Mouse (Mus musculus): Measurements from ENCODE around the gene Litaf.

Gene Litaf

DNA sequence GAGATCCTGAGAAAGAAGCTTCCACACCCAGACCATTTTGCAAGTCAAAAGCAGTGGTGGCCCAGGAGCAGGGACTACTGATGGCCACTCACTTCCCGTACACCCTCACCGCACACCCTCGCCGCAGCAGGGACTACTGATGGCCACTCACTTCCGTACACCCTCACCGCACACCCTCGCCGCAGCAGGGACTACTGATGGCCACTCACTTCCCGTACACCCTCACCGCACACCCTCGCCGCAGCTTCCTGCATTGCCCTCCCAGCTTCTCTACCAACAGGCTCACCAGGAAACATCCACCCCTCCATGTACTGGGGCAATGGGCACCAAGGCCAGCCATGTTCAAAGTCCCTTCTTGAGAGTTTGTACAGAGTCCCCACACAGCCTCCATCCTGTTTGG lies 107.7 kb downstream of the Litaf start:
- peak; percentile 28 to 40 for DNase-seq (ENCODE audit: low read depth in 1 of 2, low spot score in 2 of 2)

DNA sequence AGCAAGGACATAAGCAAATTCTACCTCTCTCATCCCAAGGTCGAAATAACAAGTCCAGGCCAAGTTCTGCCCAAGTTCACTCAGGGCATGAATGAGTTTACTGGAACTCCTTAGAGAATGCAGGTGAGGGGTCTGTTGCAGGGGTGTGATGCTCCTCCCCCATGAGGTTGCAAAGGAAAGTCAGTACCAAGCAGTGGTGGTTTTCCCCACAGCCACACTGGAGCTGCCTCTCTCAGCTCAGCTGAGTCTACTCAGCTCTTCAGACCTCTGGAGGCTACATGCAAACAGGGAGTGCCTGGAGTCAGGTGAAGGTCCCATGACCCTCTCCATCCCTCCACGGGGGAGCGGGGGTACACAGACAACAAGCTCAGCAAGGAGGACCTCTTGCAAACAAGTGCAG lies 108.2 kb downstream of the Litaf start:
- no peak for DNase-seq (ENCODE audit: low read depth in 1 of 2, low spot score in 2 of 2)

DNA sequence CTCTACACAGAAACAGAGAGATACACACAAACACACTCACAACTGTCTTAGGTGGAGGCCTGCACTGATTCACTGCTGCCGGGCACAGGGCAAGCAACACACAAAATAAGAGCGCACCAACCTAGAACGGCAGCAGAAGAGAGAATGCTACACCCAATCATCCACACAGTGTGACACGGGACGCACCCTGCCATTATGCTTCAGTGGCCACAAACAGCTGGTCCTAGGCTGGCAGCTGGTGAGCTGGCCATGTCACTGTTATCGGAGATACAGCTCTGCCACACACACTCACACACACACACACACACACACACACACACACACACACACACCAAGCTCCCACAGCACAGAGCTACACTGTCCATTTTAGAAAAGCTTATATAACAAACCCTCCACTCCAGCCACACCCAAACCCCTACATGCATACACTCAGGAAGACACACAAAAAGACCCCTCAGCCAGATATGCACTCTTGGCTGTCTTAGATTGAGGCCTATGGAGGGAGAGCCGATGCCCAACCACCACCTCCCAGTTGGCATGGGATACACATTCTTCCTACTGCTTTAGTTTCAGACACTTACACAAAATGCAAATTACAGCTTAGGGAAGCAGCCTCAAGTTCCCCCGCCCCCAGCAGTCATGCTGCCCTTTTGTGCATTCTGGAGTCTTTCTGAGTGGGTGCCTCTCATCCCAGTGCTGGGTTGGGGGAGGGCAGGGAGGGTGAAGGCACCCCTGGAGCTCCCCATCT lies 108.8 kb downstream of the Litaf start:
- DNase-seq (ENCODE audit: low read depth in 1 of 2, low spot score in 2 of 2) = no peak

DNA sequence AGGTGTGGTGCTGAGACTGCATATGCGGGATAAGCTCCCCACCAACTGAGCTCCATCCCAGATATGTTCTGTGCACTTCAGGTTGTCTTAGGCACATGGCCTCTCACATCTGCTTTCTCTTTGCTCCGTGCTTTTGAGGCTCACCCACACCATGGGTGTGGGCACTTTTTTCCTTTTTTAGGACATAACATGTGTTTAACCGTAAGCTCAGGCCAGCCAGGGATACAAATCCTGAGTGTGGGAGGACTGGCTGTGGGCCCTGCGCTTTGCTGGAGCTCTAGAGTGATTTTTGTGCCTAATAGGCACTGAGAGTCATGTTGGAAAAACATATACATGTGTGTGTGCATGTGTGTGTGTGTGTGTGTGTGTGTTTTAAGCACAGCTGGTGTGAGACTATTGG lies 110.9 kb downstream of the Litaf start:
- no peak for DNase-seq (ENCODE audit: low read depth in 1 of 2, low spot score in 2 of 2)

DNA sequence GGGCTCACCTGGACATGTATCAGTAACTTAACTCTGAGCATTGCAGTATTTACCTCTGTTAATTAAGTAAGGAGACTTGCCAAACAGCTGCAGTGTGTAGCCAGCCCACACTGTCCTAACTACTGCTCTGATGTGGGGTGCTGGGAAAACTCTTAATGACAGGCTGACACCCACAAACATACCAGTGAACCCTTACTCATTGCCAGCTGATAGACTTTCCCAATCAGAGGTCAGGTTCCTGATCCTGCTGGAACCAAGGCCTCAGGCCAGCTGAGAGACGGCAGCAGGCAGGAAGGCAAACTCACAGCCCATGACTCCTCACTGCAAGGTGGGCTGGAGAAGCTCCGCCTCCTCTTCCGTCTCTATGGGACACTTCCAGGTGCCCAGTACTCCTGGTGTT lies 113.1 kb downstream of the Litaf start:
- no peak for DNase-seq (ENCODE audit: low read depth in 1 of 2, low spot score in 2 of 2)

DNA sequence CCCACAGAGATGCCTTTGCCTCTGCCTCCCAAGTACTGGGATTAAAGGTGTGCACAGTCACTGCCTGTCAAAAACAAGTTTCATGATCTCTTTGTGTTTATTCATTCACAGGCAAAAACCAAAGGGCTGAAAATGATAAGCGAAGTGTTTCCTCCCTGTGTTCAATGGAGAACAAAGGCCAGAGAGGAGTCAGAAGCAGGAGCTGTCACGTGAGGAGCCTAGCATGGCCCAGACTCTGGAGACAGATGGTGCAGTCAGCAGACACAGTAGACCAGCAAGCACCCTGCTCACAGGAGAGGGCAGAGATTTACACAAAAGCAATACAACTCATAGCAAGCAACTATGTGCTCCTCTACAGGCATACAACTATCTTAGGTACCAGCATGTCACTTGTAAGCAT lies 113.9 kb downstream of the Litaf start:
- no peak for DNase-seq (ENCODE audit: low read depth in 1 of 2, low spot score in 2 of 2)

DNA sequence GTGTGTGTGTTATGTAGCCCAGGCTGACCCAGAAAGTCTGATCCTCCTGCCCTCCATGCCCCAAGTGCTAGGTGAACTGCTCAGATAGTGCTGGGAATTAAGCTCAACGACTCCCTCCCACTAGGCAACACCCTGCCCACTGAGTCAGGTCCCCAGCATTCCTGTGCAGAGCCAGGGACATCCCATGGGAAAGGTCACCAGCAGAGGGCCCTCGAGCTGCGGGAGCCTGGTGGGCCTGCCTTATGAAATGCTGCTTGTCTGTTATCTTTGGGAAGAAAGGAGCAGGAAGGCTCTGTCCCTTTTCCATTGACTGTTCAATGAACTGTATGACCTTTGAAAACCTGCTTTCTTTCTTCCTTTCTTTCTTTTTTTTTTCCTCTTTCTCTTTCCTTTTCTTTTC lies 114.4 kb downstream of the Litaf start:
- DNase-seq (ENCODE audit: low read depth in 1 of 2, low spot score in 2 of 2) = no peak

DNA sequence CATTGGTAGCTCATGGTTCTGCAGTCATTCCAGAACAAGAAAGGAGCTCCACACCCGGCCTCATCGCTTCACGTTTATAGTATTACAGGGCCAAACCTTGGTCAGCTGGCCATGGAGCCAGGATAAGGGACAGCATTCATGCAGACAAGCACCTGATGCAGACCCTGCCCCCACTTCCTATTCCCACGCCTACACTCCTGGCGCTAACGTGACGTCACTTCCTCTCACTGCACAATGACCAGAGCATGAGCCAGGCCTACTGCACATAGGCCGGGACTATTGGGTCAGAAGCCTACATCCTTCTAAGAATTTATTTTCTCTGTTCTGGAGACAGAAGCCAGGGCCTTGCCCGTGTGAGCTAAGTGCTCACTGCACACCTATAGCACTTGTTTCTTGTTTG lies 115.4 kb downstream of the Litaf start:
- no peak for DNase-seq (ENCODE audit: low read depth in 1 of 2, low spot score in 2 of 2)

DNA sequence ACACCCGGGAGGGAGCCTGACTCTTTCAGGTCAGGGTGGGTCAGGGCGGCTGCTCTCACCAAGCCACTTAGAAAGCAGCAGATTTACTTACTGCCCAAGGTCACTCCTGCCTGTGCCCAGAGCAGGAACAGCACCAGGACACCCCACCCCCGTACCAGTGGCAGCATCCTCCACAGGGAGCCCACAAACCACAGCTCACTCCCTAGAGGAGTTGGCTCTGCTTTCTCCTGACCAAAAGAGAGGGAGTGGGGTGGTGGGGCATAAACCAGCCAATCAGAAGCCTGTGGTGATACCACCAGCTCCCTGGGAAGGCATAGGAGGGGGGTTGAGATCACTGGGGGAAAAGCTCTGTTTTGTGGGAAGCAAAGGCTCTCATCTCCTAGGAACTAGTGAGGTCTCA lies 118.2 kb downstream of the Litaf start:
- DNase-seq (ENCODE audit: low read depth in 1 of 2, low spot score in 2 of 2) = no peak

DNA sequence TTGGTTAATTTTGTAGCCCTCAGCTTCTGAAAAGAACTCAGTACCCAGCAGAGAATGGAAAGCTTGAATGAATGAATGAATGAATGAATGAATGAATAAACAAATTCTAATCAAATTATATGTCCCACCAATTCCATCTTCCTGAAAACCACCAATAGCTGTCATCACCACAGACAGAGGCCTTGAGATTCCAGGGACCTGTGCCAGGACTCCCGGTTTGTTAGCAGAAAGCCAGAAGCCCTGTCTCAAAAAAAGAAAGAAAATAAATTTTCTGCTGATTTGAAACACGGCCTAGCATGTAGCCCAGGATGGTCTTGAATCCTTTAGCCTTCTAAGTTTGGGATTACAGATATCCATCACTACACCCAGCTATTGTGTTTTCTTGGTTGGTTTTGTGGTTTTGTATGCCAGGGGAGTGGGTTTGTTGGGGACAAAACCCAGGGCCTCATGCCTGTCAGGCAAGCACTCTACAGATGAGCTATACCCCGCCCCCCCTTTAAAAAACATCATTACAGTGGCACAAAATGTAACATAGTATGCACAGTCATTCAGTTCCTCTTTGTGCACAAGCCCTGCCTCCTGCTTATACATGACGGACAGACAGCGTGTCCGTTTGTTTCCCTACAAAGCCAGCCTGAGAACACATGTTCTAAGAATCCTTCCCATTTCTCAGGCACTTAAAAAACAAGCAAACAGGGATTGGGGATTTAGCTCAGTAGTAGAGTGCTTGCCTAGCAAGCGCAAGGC lies 120.4 kb downstream of the Litaf start:
- no peak for DNase-seq (ENCODE audit: low read depth in 1 of 2, low spot score in 2 of 2)

DNA sequence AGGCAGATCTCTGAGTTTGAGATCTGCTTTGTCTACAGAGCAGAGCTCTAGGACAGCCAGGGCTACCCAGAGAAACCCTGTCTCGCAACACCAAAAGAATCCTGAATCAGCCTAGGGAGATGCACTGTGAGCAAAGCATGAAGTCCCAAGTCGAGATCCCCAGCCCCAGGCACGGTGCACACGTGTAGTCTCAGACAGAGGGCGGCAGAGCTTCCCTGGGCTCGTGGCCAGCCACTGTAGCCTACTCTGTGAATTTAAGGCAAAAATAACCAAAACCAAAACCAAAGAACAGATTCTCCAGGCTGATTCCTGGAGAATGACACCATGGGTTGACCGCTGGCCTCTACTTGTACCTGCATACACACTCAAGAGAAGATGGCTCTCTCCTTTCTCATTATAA lies 121.4 kb downstream of the Litaf start:
- DNase-seq (ENCODE audit: low read depth in 1 of 2, low spot score in 2 of 2) = no peak

DNA sequence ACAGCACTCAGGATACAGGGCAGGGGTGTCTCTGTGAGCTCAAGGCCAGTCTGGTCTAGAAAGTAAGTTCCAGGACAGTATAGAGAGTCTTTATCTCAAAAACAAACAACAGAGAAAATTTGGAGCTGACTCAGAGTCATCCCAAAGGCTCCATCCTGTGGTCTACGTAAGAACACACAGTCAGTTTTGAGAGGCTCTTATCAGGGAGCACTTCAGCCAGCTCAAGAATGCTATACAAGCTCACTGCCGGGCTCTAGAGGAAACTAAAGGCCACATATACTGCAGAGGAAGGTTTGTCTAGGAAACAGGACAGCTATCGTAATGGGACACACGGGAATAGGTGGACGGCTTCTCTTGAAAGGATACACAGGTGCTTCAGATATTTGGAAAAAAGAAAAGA lies 122.7 kb downstream of the Litaf start:
- DNase-seq (ENCODE audit: low read depth in 1 of 2, low spot score in 2 of 2) = no peak

DNA sequence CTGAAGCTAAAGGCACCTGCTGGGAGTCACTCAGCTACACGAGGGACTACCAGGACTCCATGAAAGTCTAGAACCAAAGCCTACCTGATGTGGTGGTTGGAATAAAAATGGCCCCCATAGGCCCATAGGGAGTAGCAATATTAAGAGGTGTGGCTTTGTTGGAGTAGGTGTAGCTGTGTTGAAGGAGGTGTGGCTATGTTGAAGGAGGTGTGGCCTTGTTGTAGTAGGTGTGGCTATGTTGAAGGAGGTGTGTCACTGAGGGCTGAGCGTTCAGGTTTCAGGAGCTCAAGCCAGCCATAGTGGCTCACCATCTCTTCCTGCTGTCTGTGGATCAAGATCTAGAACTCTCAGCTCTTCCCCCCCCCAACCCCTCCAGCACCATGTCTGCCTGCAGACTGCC lies 125.3 kb downstream of the Litaf start:
- DNase-seq (ENCODE audit: low read depth in 1 of 2, low spot score in 2 of 2) = no peak

DNA sequence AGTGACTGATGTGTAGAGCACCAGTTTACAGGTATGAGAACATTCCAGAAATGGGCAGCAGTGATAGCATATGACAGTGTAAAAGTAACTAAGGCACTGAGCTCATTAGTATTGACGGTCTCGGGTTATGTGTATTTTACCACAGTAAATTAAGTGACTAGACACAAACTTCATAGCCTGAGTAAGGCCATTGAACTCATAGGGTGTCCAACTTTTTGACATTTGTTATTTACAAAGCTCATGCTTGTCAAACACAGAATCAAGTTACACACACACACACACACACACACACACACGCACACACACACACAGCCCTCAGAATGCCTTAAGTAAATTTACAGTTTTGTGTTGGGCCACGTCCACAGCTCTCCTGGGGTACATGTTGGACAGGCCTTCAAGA lies 126.0 kb downstream of the Litaf start:
- DNase-seq (ENCODE audit: low read depth in 1 of 2, low spot score in 2 of 2) = no peak

DNA sequence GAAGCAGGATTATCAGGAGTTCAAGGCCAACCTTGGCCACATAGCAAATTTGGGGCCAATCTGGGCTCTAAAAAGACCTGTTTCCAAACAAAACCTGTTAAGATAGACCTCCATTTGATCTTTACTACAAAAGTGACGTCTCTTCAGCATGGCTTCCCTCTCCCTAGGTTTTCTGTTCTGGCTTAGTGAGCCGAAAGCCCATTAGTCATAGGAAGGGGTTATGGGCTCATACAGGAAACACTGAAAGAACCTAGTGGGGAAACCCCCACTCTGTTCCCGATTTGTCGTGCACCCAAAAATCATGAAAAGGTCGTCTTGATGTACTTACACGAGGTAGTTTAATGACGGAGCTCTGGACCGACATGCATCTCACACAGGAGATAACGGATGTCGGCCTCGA lies 128.5 kb downstream of the Litaf start:
- DNase-seq (ENCODE audit: low read depth in 1 of 2, low spot score in 2 of 2) = no peak

DNA sequence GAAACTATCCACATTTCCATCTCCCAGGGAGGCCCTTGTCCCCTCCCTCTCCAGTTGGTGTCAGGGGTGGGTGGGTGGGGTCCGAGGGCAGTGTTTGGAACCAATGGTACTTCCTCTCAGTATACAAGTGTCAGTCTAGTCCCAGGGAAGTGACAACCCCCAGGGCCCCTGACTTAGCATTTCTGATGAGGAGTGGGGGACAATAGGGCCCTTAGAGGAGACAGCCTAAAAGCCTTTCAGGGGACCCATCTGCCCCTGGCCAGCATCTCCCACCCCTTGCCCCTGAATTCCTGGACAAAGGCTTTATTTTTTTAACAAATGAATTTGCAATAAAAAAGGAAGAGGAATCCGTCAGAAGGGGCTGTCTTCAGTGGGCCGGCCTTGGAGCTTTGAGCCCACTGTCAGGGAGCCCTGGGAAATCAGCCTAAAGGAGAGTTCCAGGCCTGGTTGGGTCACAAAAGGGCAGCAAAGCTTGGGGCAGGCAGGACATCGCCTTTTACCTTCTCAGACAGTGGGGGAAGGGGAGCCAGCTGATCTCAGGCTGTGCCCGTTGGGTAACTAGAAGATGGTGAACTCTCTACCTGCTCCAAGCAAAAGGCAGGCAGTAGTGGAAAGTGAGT lies 129.1 kb downstream of the Litaf start:
- DNase-seq (ENCODE audit: low read depth in 1 of 2, low spot score in 2 of 2) = no peak

DNA sequence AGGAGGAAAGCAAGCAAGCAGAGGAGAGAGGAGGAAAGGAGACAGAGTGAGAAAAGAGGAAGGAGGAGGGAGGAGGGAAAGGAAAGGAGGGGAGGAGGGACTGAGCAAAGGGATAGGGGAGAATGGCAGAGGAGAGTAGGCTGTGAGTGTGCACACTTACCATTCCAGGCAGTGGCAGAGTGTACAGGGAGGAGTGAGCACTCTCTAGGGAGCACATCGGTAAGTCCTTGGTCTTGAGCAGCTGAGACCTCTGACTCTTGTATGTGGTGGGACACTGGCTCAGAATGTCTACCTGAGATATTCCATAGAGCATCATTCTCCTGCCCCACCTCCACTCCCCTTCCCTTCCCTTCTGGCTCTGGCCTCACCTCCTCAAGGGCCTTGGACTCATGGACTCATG lies 131.9 kb downstream of the Litaf start:
- DNase-seq (ENCODE audit: low read depth in 1 of 2, low spot score in 2 of 2) = no peak

DNA sequence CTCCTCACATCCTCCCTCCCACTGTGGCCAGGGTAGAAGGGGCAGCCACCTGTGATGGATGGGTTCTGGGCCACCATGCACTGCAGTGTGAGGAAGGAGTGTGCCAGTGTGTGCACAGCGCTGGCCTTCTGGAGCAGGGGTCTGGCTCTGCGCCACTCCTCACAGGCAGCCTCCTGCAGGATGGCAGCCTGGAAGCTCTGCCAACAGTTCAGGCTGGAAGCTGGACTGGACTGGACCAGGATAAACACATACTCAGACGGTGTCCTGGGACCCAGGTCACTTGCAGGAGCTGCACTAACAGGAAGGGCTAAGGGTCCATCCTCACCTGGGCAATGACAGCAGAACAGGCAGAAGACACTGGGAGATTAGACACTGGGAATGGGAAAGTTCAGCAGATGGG lies 132.6 kb downstream of the Litaf start:
- DNase-seq (ENCODE audit: low read depth in 1 of 2, low spot score in 2 of 2) = no peak

DNA sequence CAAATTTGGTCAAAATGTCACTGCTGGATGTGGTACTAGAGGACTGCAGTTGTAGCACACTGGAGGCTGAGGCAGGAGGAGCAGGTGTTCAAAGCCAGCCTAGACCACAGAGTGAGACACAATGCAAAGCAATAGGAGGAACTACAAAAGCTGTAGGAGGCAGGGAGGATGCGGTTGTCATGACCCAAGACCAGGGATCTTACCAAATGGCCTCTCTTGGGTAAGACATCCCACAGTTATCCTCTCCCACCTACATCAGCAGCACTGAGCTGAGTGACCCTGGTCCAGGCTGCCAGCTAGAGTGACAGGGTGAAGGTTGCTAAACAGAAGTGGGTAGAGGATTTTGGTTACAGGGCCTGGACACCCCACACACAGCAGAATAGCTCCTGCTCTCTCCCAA lies 138.9 kb downstream of the Litaf start:
- no peak for DNase-seq (ENCODE audit: low read depth in 1 of 2, low spot score in 2 of 2)

DNA sequence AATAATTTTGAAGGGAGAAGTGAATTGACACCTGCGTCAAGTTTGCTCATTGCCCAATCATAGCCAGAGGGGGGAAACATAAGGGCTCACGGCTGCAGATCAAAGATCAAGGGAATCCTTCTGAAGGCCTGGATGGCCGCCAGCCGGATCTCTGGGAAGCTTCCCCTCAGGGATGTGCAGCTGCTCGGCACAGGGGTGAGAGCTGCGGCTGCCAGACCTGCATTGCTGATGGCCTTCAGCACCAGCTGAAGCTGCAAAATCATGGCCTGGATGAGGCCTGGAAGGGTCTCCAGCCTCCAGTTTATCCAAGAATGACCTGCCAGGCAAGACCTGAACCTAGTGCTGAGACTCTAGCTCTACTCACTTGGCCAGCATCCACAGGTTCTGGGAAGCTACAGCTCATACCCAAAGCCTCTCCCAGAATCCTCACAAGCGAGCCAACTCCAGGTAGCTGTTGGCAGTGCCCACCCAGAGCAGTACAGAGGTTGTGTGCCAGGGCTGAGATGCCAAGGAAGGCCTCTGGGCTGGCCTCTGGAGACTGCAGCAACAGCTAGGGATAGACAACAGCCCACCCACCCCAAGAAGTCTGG lies 140.3 kb downstream of the Litaf start:
- DNase-seq (ENCODE audit: low read depth in 1 of 2, low spot score in 2 of 2) = no peak

DNA sequence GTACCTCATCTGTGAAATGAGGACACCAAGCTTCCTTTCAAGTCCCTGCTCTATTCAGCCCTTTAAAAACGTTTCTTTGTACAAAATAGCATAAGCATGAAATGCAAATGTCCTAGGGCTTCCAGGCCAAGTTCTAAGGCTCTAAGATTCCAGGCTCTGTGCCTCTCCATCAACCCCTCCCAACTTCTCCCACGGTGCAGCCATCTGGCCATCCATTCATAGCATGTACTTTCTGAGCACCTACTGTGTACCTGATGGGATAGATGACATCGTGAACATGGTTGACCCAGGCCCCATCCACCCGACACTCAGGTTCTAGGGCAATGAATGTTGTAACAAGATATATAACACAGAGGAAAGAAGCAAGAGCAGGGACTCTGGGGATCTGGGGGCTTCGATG lies 142.4 kb downstream of the Litaf start:
- no peak for DNase-seq (ENCODE audit: low read depth in 1 of 2, low spot score in 2 of 2)

DNA sequence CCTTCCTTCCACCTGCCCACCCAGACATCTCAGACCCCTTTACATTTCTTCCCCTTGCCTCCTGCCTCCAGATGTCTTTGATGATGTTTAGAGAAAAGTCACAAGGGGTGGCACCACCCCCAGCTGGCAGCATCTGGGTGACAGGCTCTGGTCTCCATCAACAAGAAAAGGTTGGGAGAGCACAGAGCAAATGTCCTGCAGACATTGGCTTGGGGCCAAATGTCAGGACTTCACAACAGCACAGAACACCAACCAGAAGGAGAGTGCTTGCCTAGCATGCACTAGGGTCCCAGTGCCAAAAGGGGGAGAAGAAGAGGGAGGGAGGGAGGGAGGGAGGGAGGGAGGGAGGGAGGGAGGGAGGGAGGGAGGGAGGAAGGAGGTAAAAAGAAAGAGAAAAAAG lies 146.1 kb downstream of the Litaf start:
- DNase-seq (ENCODE audit: low read depth in 1 of 2, low spot score in 2 of 2) = no peak

Measured in monocyte, adult 2 months (primary cell).